Mouse (Mus musculus): Measurements from ENCODE around the gene 2310033P09Rik. TPM values are rescaled to one million over a fixed set of nuclear protein-coding genes. Genes with fewer than 3 reads are reported as not detected.

Gene 2310033P09Rik
- polyA plus RNA-seq (2015; fragmentation: Nextera tagmentation; extraction: Ambion mirVana) = 33.6 and 34.7 TPM in 2 replicates

- no peaks in the 10 kb centered on the region for H3K9me3 ChIP-seq (ENCODE audit: low read length)
- peaks cover 39% of the 10 kb centered on the region for H3K36me3 ChIP-seq (ENCODE audit: insufficient read depth, low read length)
- peak within 1 kb of the TSS; percentile 91 for H3K27ac ChIP-seq (ENCODE audit: low read length)
- H3K27me3 ChIP-seq (ENCODE audit: insufficient read depth, low read length) = no peaks in the 10 kb centered on the region
- H3K4me2 ChIP-seq (replicated peaks; ENCODE audit: low read depth, low read length) = peak within 1 kb of the TSS; percentile 87
- under 1% methylated on average over 67 of the region's 67 CpGs for WGBS
- peak; percentile 87 for ATAC-seq (ENCODE audit: low FRiP score, low TSS enrichment)
- H3K4me1 ChIP-seq (ENCODE audit: insufficient read depth, low read length) = peaks cover 21% of the 10 kb centered on the region; the same call in 1 of the 2 replicates
- peak within 1 kb of the TSS; percentile 81 for H3K9ac ChIP-seq (replicated peaks; ENCODE audit: low read length)
- peak within 1 kb of the TSS; percentile 66 for H3K4me3 ChIP-seq (ENCODE audit: low read length)
Measured at GRCm38 (mm10) chr11:59208153-59208831, at the start of gene 2310033P09Rik. TSS of gene 2310033P09Rik (plus strand) at chr11:59208321.

- H3K27ac ChIP-seq (ENCODE audit: low read length) = no peak overlapping the region
- 96% methylated on average over 13 of the region's 13 CpGs for WGBS
- H3K4me3 ChIP-seq (ENCODE audit: low read length) = no peak overlapping the region
- no peaks in the 10 kb centered on the region for H3K9me3 ChIP-seq (ENCODE audit: low read length)
- peaks cover 10% of the 10 kb centered on the region for H3K4me1 ChIP-seq (ENCODE audit: insufficient read depth, low read length)
- no peak for ATAC-seq (ENCODE audit: low FRiP score, low TSS enrichment)
- H3K27me3 ChIP-seq (ENCODE audit: insufficient read depth, low read length) = no peaks in the 10 kb centered on the region
- no peak overlapping the region for H3K4me2 ChIP-seq (replicated peaks; ENCODE audit: low read depth, low read length)
- no peak overlapping the region for H3K9ac ChIP-seq (replicated peaks; ENCODE audit: low read length)
- H3K36me3 ChIP-seq (ENCODE audit: insufficient read depth, low read length) = peaks cover 18% of the 10 kb centered on the region
Measured at GRCm38 (mm10) chr11:59159099-59159498, 49.0 kb upstream of the 2310033P09Rik start.

- 88% methylated on average over 4 of the region's 4 CpGs for WGBS
Measured at GRCm38 (mm10) chr11:59159558-59159957, 48.6 kb upstream of the 2310033P09Rik start.

GRCm38 (mm10) chr11:59161398-59161797 lies 46.7 kb upstream of the 2310033P09Rik start:
- no peak for ATAC-seq (ENCODE audit: low FRiP score, low TSS enrichment)

More at GRCm38 (mm10) chr11:59159558-59159957, 48.6 kb upstream of the 2310033P09Rik start:
- Histone ChIP-seq H3K36me3 (ENCODE audit: insufficient read depth, low read length) (peaks cover 18% of the 10 kb centered on the region), H3K4me2 (replicated peaks; ENCODE audit: low read depth, low read length) (no peak overlapping the region), H3K9ac (replicated peaks; ENCODE audit: low read length) (no peak overlapping the region), H3K4me1 (ENCODE audit: insufficient read depth, low read length) (peaks cover 13% of the 10 kb centered on the region), H3K9me3 (ENCODE audit: low read length) (no peaks in the 10 kb centered on the region), H3K27ac (ENCODE audit: low read length) (no peak overlapping the region), H3K27me3 (ENCODE audit: insufficient read depth, low read length) (no peaks in the 10 kb centered on the region), H3K4me3 (ENCODE audit: low read length) (no peak overlapping the region)
- no peak for ATAC-seq (ENCODE audit: low FRiP score, low TSS enrichment)

GRCm38 (mm10) chr11:59162443-59163254 lies 45.5 kb upstream of the 2310033P09Rik start:
- no peak; the same call in 1 of the 2 replicates for ATAC-seq (ENCODE audit: low FRiP score, low TSS enrichment)
- H3K27ac ChIP-seq (ENCODE audit: low read length) = peak overlapping the region; percentile 100

More at GRCm38 (mm10) chr11:59161398-59161797, 46.7 kb upstream of the 2310033P09Rik start:
- no peak overlapping the region for H3K9ac ChIP-seq (replicated peaks; ENCODE audit: low read length)
- peaks cover 13% of the 10 kb centered on the region for H3K4me1 ChIP-seq (ENCODE audit: insufficient read depth, low read length)
- H3K9me3 ChIP-seq (ENCODE audit: low read length) = no peaks in the 10 kb centered on the region
- H3K4me3 ChIP-seq (ENCODE audit: low read length) = no peak overlapping the region
- H3K4me2 ChIP-seq (replicated peaks; ENCODE audit: low read depth, low read length) = no peak overlapping the region
- H3K27me3 ChIP-seq (ENCODE audit: insufficient read depth, low read length) = no peaks in the 10 kb centered on the region
- WGBS = 69% methylated on average over 5 of the region's 5 CpGs
- no peak overlapping the region for H3K27ac ChIP-seq (ENCODE audit: low read length)
- H3K36me3 ChIP-seq (ENCODE audit: insufficient read depth, low read length) = peaks cover 10% of the 10 kb centered on the region

GRCm38 (mm10) chr11:59163255-59164236 lies 44.6 kb upstream of the 2310033P09Rik start, which contains the start of gene Iba57:
TSS of gene Iba57 (minus strand) at chr11:59163739.
- Histone ChIP-seq H3K36me3 (ENCODE audit: insufficient read depth, low read length) (peaks cover 4% of the 10 kb centered on the region; the same call in 1 of the 2 replicates), H3K27ac (ENCODE audit: low read length) (peak within 1 kb of the TSS; percentile 100), H3K27me3 (ENCODE audit: insufficient read depth, low read length) (no peaks in the 10 kb centered on the region), H3K4me3 (ENCODE audit: low read length) (peak within 1 kb of the TSS; percentile 79), H3K9me3 (ENCODE audit: low read length) (no peaks in the 10 kb centered on the region), H3K4me1 (ENCODE audit: insufficient read depth, low read length) (peaks cover 13% of the 10 kb centered on the region), H3K9ac (replicated peaks; ENCODE audit: low read length) (peak within 1 kb of the TSS; percentile 96), H3K4me2 (replicated peaks; ENCODE audit: low read depth, low read length) (peak within 1 kb of the TSS; percentile 74)
- ATAC-seq (ENCODE audit: low FRiP score, low TSS enrichment) = peak; percentile 99
- WGBS = 3% methylated on average over 61 of the region's 68 CpGs

More at GRCm38 (mm10) chr11:59162443-59163254, 45.5 kb upstream of the 2310033P09Rik start:
- no peaks in the 10 kb centered on the region for H3K27me3 ChIP-seq (ENCODE audit: insufficient read depth, low read length)
- peaks cover 13% of the 10 kb centered on the region for H3K4me1 ChIP-seq (ENCODE audit: insufficient read depth, low read length)
- 61% methylated on average over 9 of the region's 9 CpGs for WGBS
- peak overlapping the region; percentile 74 for H3K4me2 ChIP-seq (replicated peaks; ENCODE audit: low read depth, low read length)
- H3K9ac ChIP-seq (replicated peaks; ENCODE audit: low read length) = peak overlapping the region; percentile 61
- no peaks in the 10 kb centered on the region for H3K9me3 ChIP-seq (ENCODE audit: low read length)
- H3K36me3 ChIP-seq (ENCODE audit: insufficient read depth, low read length) = peaks cover 10% of the 10 kb centered on the region; the same call in 1 of the 2 replicates
- peak overlapping the region; percentile 79 for H3K4me3 ChIP-seq (ENCODE audit: low read length)

- no peak for ATAC-seq (ENCODE audit: low FRiP score, low TSS enrichment)
- peak overlapping the region; percentile 100 for H3K27ac ChIP-seq (ENCODE audit: low read length)
- 87% methylated on average over 9 of the region's 9 CpGs for WGBS
Measured at GRCm38 (mm10) chr11:59164384-59164783, 43.7 kb upstream of the 2310033P09Rik start.

GRCm38 (mm10) chr11:59165616-59166241 lies 42.4 kb upstream of the 2310033P09Rik start:
- Histone ChIP-seq H3K4me1 (ENCODE audit: insufficient read depth, low read length) (peaks cover 13% of the 10 kb centered on the region), H3K4me2 (replicated peaks; ENCODE audit: low read depth, low read length) (no peak overlapping the region), H3K27me3 (ENCODE audit: insufficient read depth, low read length) (no peaks in the 10 kb centered on the region), H3K9ac (replicated peaks; ENCODE audit: low read length) (no peak overlapping the region), H3K27ac (ENCODE audit: low read length) (peak overlapping the region; percentile 19; the same call in 1 of the 2 replicates), H3K9me3 (ENCODE audit: low read length) (no peaks in the 10 kb centered on the region), H3K36me3 (ENCODE audit: insufficient read depth, low read length) (no peaks in the 10 kb centered on the region), H3K4me3 (ENCODE audit: low read length) (no peak overlapping the region)
- 47% methylated on average over 2 of the region's 2 CpGs for WGBS
- ATAC-seq (ENCODE audit: low FRiP score, low TSS enrichment) = no peak

More at GRCm38 (mm10) chr11:59164384-59164783, 43.7 kb upstream of the 2310033P09Rik start:
- H3K4me2 ChIP-seq (replicated peaks; ENCODE audit: low read depth, low read length) = peak overlapping the region; percentile 74
- H3K4me1 ChIP-seq (ENCODE audit: insufficient read depth, low read length) = peaks cover 13% of the 10 kb centered on the region
- no peaks in the 10 kb centered on the region for H3K27me3 ChIP-seq (ENCODE audit: insufficient read depth, low read length)
- H3K9ac ChIP-seq (replicated peaks; ENCODE audit: low read length) = peak overlapping the region; percentile 96
- H3K4me3 ChIP-seq (ENCODE audit: low read length) = peak overlapping the region; percentile 79; the same call in 1 of the 2 replicates
- H3K36me3 ChIP-seq (ENCODE audit: insufficient read depth, low read length) = no peaks in the 10 kb centered on the region
- no peaks in the 10 kb centered on the region for H3K9me3 ChIP-seq (ENCODE audit: low read length)
